Mouse (Mus musculus) testis, adult 2 months (tissue): Measurements from ENCODE around the gene Ddx39. TPM values are rescaled to one million over a fixed set of nuclear protein-coding genes. Genes with fewer than 3 reads are reported as not detected.

Source experiments
- H3K27ac ChIP-seq: fragments of 200-500 bp; 2 replicates; pipeline ENCODE4 v1.5.1; 2012; ENCODE audit warnings: low read depth, low read length; ENCODE audit not compliant: control insufficient read depth, insufficient read depth
- H3K27me3 ChIP-seq: fragments of 200-500 bp; 2 replicates; pipeline ENCODE4 v1.6.1; 2012; ENCODE audit warnings: mild to moderate bottlenecking, low read length, moderate library complexity; ENCODE audit not compliant: control insufficient read depth, insufficient read depth
- H3K36me3 ChIP-seq: fragments of 200-500 bp; 2 replicates; pipeline ENCODE4 v1.6.1; 2012; ENCODE audit warnings: mild to moderate bottlenecking, low read length; ENCODE audit not compliant: control insufficient read depth, insufficient read depth
- H3K4me1 ChIP-seq: fragments of 200-500 bp; 2 replicates; pipeline ENCODE4 v1.6.1; 2012; ENCODE audit warnings: low read length; ENCODE audit not compliant: control insufficient read depth, insufficient read depth
- H3K4me3 ChIP-seq: fragments of 200-500 bp; 2 replicates; pipeline ENCODE4 v1.5.1; 2012; ENCODE audit warnings: low read depth, mild to moderate bottlenecking, low read length, moderate library complexity, mixed read lengths; ENCODE audit not compliant: control insufficient read depth
- CTCF ChIP-seq: fragments of 200-500 bp; IDR thresholded peaks from 2 replicates; pipeline ENCODE4 v1.5.1; 2012; ENCODE audit warnings: low read depth, mild to moderate bottlenecking, inconsistent platforms, low read length, moderate library complexity; ENCODE audit not compliant: control insufficient read depth, insufficient read depth, insufficient replicate concordance
- POLR2A ChIP-seq: fragments of 200-500 bp; IDR thresholded peaks from 2 replicates; pipeline ENCODE4 v1.6.1; 2012; ENCODE audit warnings: low read depth, mild to moderate bottlenecking, inconsistent platforms, low read length, moderate library complexity; ENCODE audit not compliant: control insufficient read depth
- polyA plus RNA-seq: library from polyadenylated mRNA; depleted of rRNA; stranded (reverse); fragments of >200 nt; gene quantifications from 2 replicates; pipeline ENCODE4 v1.2.3, GENCODE M21; 2012; rRNA removed

Ddx39 gene
- polyA plus RNA-seq, 1 experiment = 105 TPM

DNA sequence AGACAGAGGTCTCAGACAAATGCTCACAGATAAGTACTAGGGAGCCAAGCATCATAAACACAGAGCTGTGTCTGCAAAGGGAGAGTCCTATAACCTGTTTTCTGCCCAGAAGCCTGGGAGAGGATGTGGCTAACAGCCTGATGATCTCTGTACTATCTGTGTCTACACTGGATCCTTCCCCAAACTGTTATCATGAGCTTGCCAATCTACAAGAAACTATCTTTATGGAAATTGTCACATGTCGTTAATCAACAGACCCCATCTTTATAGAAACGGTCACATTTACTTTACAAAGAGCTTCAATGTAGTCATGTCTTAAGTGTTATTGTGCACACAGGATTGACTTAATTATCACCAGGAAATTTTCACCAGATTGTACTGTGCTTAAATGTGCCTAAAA is 55.7 kb downstream of the Ddx39 start:
- Histone ChIP-seq H3K4me1 (peaks cover 9% of the 10 kb centered on the region), H3K36me3 (no peaks in the 10 kb centered on the region), H3K4me3 (no peak overlapping the region), H3K27ac (no peak overlapping the region), H3K27me3 (no peaks in the 10 kb centered on the region)
- no peak for TF ChIP-seq CTCF
- TF ChIP-seq POLR2A = no peak

DNA sequence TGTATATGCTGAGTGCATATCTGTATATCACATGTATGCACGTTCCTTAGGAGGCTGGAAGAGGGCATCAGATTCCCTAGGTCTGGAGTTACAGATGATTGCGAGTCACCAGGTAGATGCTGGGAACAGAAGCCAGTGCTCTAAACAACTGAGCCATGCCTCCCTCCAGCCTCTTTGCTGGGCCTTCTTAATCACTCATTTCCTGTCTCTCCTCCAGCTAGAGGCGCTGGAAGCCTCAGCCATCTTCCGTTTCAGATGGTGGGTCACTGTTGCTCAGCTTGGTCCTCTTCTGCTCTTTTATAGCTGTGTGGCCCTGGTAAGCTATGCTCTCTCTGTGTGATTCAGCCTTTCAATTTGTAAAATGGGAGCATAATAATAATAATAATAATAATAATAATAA is 56.8 kb downstream of the Ddx39 start:
- peaks cover 9% of the 10 kb centered on the region for H3K4me1 ChIP-seq
- H3K27ac ChIP-seq = no peak overlapping the region
- H3K36me3 ChIP-seq = no peaks in the 10 kb centered on the region
- TF ChIP-seq POLR2A (no peak), CTCF (no peak)
- H3K4me3 ChIP-seq = no peak overlapping the region
- H3K27me3 ChIP-seq = no peaks in the 10 kb centered on the region

DNA sequence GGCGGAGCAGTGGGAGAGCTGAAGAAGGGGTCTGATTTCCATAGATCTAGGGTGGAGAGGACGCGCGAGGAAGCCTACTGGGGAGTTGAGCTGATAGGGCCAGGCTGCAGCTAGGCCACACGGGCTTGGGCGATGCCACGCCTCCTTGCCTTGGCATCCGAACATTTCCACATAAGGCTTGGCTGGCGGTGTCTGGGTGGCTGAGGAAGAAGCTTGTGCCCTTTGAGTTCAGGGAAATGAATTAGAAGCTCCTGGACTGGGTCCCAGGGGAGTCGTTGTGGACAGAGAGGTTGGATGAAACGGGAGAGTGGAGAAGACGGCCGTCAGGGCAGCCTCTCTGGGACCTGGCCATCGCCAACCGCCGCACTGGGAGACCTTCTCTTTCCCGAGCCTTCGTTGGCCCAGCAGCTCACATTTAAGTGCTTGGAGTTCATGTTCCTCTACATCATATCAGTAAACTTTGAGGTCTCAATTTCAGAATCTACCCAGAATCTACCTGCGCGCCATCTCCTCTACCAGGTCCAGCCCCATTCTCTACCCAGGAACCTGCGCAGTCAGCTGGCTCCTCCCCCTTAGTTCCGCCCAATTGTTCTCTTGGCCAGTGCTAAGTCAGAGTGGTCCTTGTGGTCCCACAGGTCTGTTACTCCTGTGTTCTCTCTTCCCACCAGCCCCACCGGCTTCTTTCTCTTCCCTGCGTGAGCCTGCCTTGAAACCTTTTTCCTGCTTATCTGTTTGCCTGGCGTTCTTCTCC is 57.9 kb downstream of the Ddx39 start:
- Histone ChIP-seq H3K36me3 (no peaks in the 10 kb centered on the region), H3K27ac (no peak overlapping the region), H3K4me3 (peak overlapping the region; percentile 66), H3K27me3 (no peaks in the 10 kb centered on the region), H3K4me1 (peaks cover 9% of the 10 kb centered on the region)
- TF ChIP-seq POLR2A (0 out of 2 replicates have a peak, but pooled peaks have one; percentile 14), CTCF (no peak)

DNA sequence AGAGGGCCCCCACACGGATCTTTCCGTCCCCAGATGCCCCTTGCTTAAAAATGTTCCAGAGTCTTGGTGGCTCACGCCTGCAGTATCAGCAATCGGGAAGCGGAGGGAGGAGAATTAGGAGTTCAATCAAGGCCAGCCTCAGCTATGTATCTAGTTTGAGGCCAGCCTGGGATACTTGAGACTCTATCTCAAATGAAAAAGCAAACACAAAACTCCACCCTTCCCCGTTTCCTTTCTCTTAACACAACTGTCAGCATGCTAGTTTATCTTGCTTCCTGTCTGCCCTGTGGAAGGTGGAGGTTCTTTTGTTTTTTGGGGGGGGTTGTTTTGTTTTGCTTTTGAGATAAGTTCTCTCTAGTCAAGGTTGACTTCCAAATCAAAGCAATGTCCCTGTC is 58.5 kb downstream of the Ddx39 start:
- H3K4me1 ChIP-seq = peaks cover 9% of the 10 kb centered on the region
- H3K36me3 ChIP-seq = no peaks in the 10 kb centered on the region
- TF ChIP-seq CTCF (no peak), POLR2A (no peak)
- H3K4me3 ChIP-seq = no peak overlapping the region
- H3K27me3 ChIP-seq = no peaks in the 10 kb centered on the region
- no peak overlapping the region for H3K27ac ChIP-seq

DNA sequence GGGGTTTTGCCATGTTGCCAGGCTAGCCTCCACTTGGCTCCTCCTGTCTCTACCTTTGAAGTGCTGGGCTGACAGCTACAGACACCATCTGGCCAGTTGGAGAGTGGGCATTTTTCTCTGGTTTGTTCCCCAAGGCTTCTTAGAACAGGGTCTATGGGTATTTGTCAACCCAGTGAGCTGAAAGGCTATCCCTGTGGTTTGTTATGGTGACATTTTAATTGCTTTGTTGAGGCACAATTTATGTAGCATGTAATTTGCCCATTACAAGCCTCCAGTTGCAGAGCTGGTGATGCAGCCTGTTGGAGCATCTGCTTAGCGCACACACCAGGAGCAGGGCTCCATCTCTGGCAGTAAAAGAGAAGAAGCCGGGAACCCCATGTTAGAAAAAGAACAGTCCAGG is 59.2 kb downstream of the Ddx39 start:
- TF ChIP-seq CTCF (no peak), POLR2A (no peak)
- H3K4me1 ChIP-seq = peaks cover 9% of the 10 kb centered on the region
- H3K4me3 ChIP-seq = no peak overlapping the region
- no peaks in the 10 kb centered on the region for H3K27me3 ChIP-seq
- no peak overlapping the region for H3K27ac ChIP-seq
- H3K36me3 ChIP-seq = no peaks in the 10 kb centered on the region

Other genes with a start within 250 kb of the Ddx39 start
- not detected in 2 replicates for gene Olfr370, start 179.4 kb upstream of the Ddx39 start, polyA plus RNA-seq
- 231 and 259 TPM in 2 replicates for gene Ndufb7, start 148.5 kb upstream of the Ddx39 start, polyA plus RNA-seq
- 159 and 173 TPM in 2 replicates for gene Tecr, start 107.2 kb upstream of the Ddx39 start, polyA plus RNA-seq
- 203 and 207 TPM in 2 replicates for gene Dnajb1, start 107.0 kb upstream of the Ddx39 start, polyA plus RNA-seq
- gene Gipc1, start 62.5 kb upstream of the Ddx39 start, polyA plus RNA-seq = 12.1 and 12.2 TPM in 2 replicates
- 0.51 and 0.59 TPM in 2 replicates for gene Ptger1, start 48.5 kb upstream of the Ddx39 start, polyA plus RNA-seq
- 13.3 and 16.6 TPM in 2 replicates for gene Pkn1, start 16.0 kb upstream of the Ddx39 start, polyA plus RNA-seq
- 6.1 and 13.1 TPM in 2 replicates for gene Adgre5, start 26.1 kb downstream of the Ddx39 start, polyA plus RNA-seq
- gene Adgrl1, start 184.9 kb downstream of the Ddx39 start, polyA plus RNA-seq = 54.3 and 64.0 TPM in 2 replicates
- gene Gm10644, start 240.0 kb downstream of the Ddx39 start, polyA plus RNA-seq = 14.9 and 15.2 TPM in 2 replicates
- 65.0 and 73.8 TPM in 2 replicates for gene Asf1b, start 240.3 kb downstream of the Ddx39 start, polyA plus RNA-seq